Mouse (Mus musculus) heart, postnatal 14 days (tissue): Measurements from ENCODE around the gene 1700003F12Rik. TPM values are rescaled to one million over a fixed set of nuclear protein-coding genes. Genes with fewer than 3 reads are reported as not detected.

ENCODE experiments used
- DNase-seq, 2 experiments: peaks; one replicate each; pipeline ENCODE4 v3.0.0; 2021 to 2022
- intact Hi-C: fragments of 180-260 bp; cut with DNase I; formaldehyde crosslinking; loops from one replicate; pipeline ENCODE4 v1.15.1; 2025
- total RNA-seq, 2 experiments: library from RNA; stranded (reverse); gene quantifications; 2 replicates each; pipeline ENCODE4 v1.2.3; 2021

The 1700003F12Rik gene
- total RNA-seq, 2 experiments from 2014 or later = 0.43 TPM; not detected in 1

DNA sequence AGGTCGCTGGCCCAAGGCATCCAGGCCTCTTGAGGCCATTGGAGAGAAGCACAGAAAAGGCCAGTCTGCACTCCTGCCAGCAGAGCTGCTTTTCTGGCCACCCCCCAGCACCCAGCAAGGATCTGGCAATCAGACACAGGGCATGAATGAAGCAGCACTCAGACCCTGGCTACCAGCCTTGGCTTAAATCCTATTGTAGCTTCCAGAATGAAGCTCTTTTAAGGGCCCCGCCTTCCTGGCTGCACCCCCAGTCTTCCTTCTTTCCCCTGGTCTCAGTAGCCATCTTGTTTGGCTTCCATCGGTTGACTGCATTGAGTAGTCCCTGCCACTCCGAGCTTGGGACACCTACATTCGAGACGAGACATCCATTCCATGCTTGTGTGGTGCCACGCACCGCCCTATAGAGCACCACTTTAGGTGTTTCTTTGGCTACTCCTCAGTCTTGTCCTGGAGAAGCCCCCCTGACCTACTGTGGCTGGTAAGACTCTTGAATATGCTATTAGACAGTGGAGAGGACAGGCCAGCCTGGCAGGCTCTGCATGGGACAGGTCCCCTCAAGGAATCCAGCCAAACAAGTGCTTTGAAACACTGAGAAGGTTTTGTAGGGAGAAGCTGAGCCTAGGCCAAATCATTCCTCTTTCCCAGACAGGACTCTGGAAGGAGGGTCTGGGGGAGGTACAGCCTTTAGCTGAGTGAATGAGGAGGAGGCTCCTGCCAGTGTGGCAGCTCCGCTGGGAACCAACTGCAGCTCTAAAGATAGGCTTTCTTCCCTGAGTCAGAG is 3.1 kb upstream of the 1700003F12Rik start:
- peak; percentile 65 to 79 for DNase-seq
- intact Hi-C loops = no loop called here

- DNase-seq = peak; percentile 31 to 53
- intact Hi-C loops = no loop called here
Measured at GRCm38 (mm10) chr2:154548688-154549087, 1.8 kb downstream of the 1700003F12Rik start.

GRCm38 (mm10) chr2:154549127-154549885 is 2.4 kb downstream of the 1700003F12Rik start:
- intact Hi-C loops = no loop called here
- DNase-seq = peak; percentile 73 to 74

GRCm38 (mm10) chr2:154549886-154550189 is 3.0 kb downstream of the 1700003F12Rik start:
- intact Hi-C loops = no loop called here
- no peak for DNase-seq

- intact Hi-C loops = no loop called here
- DNase-seq = no peak
Measured at GRCm38 (mm10) chr2:154550937-154551336, 4.1 kb downstream of the 1700003F12Rik start.

GRCm38 (mm10) chr2:154551476-154551875 is 4.6 kb downstream of the 1700003F12Rik start, which contains the start of gene Actl10:
TSS of gene Actl10 (plus strand) at chr2:154551776.
- DNase-seq = no peak
- intact Hi-C loops = no loop called here

DNA sequence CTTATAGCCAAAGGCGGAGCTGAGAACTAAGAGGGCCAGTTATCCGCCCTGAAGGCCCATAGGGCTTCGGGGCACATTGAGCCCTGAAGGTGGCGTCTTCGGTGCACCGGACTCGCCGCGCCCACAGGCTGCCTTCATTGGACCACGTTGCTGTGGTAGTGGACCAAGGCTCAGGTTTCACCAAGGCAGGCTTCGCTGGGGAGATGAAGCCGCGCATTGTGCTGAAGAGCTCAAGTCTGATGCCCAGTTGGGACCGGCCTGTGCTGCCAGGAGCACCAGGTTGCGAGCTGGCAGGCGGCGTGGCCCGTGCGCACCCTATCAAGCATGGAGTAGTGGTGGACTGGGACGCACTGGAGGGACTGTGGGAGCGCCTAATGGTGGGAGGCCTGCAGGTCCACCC is 5.0 kb downstream of the 1700003F12Rik start:
- intact Hi-C loops = no loop called here
- DNase-seq = no peak

- intact Hi-C loops = no loop called here
- DNase-seq = peak; percentile 65 to 68
Measured at GRCm38 (mm10) chr2:154552424-154552907, 5.6 kb downstream of the 1700003F12Rik start.

- intact Hi-C loops = loop anchor here (5.0 kb wide), 1 partner anchor 52 kb away; no protein-coding TSS in a partner anchor
- DNase-seq = no peak
Measured at GRCm38 (mm10) chr2:154555235-154555634, 8.3 kb downstream of the 1700003F12Rik start.

DNA sequence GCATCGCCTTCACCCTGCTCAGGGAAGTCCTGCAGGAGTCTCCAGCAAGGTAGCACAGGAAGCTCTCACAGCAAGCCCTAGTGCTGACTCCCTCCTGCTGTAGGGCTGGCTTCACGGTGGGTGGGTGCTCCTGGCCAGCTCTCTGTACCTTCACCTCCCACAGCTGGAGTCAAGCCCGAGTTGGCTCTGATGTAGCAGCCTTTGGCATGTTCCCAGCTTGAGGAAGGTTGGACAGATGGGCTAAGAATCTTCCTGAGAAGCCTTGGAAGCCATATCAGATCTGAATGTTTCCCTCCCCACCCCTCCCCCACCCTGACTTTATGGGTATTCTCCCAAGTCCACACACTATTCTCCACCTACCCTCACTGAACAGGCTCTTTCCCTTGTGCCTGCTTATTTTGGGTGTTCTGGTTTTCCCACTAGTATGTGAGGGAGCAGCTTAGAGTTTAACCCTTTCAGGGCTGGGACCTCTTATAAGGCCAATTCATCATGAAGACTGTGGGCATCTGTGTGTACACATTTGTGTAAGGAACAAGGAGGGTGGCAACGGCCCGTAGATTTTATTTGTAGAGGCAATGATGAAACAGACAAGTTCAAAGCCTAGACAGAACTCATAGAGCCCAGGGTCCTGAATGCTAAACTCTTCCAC is 10.4 kb downstream of the 1700003F12Rik start:
- intact Hi-C loops = loop anchor here (5.0 kb wide), 1 partner anchor 50 kb away; no protein-coding TSS in a partner anchor
- DNase-seq = no peak

DNA sequence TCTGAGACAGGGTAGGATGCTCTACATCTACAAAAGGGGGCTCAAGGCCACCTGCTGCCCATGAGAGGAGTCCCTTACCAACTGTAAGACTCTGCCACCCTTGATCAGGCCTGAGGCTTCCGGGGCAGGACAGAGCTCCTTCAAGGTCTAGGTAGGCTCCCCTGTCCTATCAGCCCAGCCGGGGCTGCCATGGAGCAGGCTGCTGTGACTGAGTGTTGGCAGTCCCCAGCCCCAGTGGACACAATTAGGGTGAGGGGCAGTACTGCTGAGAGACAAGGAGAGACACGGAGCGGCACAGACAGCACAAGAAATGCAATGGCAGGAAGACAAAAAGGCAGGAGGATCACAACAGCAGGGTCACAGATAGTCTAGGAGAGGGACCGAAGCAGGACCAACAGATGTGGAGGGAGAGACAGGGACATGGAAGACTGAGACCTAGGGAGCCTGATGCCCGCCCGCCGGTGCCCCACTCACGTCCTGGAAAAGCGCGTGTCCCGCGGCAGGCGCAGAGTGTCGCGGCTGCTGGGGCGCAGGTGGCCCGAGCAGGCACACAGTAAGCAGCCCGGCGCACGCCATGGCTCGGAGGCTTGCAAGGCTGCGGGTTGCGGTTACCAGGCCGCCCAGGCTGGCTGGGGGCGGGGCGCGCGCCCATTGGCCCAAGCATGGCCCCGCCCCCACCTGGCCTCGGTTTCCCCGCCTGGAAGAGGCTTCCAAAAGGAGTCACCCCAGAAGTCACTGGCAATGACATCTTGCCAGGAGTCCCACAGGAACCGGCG is 11.6 kb downstream of the 1700003F12Rik start, which contains the start of gene Necab3:
Necab3 (minus strand) TSS at position 627 of the 776 bp plus-strand sequence.
- intact Hi-C loops = loop anchor here (5.0 kb wide), 1 partner anchor 49 kb away; no protein-coding TSS in a partner anchor
- DNase-seq = peak; percentile 40 to 45

- no peak for DNase-seq
Measured at GRCm38 (mm10) chr2:154563612-154564170, 16.8 kb downstream of the 1700003F12Rik start.

DNA sequence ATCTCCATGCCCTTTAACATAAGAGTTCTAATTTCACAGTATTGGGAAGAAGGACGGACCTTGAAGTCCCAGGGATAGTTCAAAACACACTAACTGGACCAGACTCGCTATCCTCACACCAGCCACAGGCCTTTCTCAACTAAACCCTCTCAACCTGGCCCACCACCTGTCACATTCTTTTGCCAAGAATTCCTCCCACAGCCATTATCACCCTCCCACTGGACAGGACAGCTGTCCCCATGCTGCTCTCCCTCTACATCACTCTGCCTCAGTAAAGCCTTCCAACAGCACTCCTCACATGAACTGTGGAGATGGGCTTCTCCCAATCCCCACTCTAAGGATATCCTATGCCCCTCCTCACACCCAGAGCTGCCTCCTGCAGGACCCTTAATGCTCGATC is 18.7 kb downstream of the 1700003F12Rik start:
- DNase-seq = no peak
- intact Hi-C loops = no loop called here

More at GRCm38 (mm10) chr2:154563612-154564170, 16.8 kb downstream of the 1700003F12Rik start:
- intact Hi-C loops = no loop called here

- DNase-seq = no peak
- intact Hi-C loops = no loop called here
Measured at GRCm38 (mm10) chr2:154566641-154567040, 19.8 kb downstream of the 1700003F12Rik start.

DNA sequence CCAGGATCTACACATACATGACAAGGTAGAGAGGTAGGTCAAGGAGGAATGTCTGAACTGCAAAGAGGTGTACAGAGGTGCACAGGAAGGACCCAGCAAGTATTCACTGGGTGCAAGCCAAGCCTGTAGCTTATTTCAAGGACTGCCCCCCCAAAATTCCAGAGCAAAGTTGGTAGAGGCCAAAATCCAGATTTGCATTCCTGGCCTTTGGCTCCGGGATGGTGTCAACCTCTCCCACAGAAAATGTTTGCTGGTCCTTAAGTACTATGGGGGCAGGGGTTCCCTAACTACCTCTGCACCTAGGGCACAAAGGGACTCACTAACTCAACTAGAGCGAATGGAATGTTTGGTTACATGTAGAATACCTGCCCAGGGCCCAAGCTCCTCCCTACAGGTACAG is 20.9 kb downstream of the 1700003F12Rik start:
- no peak for DNase-seq
- intact Hi-C loops = loop anchor here (2.0 kb wide), 1 partner anchor 45 kb away; the partner anchor contains the start of genes 4930519P11Rik and Zfp341

DNA sequence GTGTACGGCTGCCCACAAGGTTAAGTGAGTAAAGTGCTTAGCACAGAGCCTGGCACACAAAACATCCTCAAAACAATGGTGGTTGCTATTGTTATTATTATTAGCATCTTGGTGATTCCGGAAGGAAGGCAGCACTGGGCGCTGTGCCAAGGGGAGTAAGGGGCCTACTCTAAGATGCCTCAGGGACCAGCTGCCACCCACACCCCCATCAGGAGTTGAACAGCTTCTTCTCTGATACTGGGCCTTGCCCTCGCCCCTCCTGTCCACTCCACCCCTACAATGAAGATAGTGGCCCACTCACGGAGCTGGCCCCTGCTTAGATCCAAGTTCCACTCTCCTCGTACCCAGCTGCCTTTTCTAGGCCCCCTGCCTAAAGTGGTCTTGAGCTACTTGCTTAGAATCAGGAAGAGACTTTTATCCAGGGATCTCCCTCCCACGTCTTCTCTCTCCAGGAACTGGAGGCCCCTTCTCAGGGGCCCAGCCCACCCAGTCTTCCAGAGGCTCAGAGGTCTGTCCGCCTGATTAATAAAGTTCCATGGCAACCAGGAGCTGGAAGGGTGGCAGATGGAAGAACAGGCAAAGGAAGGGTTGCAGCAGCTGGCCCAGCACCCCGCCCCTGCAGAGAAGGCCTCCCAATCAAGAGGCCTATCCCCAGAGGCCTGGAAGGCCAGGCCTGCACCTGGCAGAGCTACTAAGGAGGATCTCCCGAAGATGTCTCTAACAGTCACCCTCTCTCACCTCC is 21.6 kb downstream of the 1700003F12Rik start:
- peak; percentile 39 to 50 for DNase-seq
- intact Hi-C loops = loop anchor here (2.0 kb wide), 1 partner anchor 44 kb away; the partner anchor contains the start of genes 4930519P11Rik and Zfp341

GRCm38 (mm10) chr2:154569071-154569748 is 22.3 kb downstream of the 1700003F12Rik start:
- peak; percentile 69 to 74 for DNase-seq
- intact Hi-C loops = loop anchor here (2.0 kb wide), 1 partner anchor 44 kb away; the partner anchor contains the start of genes 4930519P11Rik and Zfp341

DNA sequence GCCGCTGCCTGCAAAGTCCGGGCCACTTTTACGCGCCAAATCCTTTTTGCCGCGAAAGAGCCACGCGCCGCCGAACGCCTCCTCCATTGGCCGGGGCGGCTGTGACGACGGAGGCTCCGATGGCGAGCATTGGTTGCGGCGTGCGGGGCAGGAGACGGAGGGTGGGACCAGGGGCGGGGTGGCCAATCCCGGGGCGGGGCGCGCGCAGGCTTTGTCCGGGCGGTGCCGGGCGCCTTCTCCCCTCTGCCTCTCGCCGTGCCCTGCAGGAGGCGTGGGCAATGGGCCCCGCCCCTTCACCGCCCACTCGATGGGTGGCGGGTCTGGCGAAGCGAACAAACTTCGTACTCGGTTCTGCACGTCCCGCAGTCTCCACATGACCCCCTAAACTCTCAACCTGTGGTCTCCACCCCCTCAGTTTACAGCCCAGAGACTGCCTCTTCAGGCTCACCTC is 23.0 kb downstream of the 1700003F12Rik start, which contains the start of gene E2f1:
E2f1 (minus strand) TSS at position 57 of the 451 bp plus-strand sequence.
- intact Hi-C loops = loop anchor here (2.0 kb wide), 1 partner anchor 43 kb away; the partner anchor contains the start of genes 4930519P11Rik and Zfp341
- DNase-seq = peak; percentile 96
